Mouse (Mus musculus): ENCODE results near the gene Uvrag. TPM values are rescaled to one million over a fixed set of nuclear protein-coding genes. Genes with fewer than 3 reads are reported as not detected.
"Not testable (repeated sequence)": the region's sequence is repeated elsewhere in the genome, so short reads cannot be mapped to it uniquely, and the experiment has no call there.

Uvrag gene
- polyA plus RNA-seq, 1 experiment from 2014 or later: 15.0 TPM

DNA sequence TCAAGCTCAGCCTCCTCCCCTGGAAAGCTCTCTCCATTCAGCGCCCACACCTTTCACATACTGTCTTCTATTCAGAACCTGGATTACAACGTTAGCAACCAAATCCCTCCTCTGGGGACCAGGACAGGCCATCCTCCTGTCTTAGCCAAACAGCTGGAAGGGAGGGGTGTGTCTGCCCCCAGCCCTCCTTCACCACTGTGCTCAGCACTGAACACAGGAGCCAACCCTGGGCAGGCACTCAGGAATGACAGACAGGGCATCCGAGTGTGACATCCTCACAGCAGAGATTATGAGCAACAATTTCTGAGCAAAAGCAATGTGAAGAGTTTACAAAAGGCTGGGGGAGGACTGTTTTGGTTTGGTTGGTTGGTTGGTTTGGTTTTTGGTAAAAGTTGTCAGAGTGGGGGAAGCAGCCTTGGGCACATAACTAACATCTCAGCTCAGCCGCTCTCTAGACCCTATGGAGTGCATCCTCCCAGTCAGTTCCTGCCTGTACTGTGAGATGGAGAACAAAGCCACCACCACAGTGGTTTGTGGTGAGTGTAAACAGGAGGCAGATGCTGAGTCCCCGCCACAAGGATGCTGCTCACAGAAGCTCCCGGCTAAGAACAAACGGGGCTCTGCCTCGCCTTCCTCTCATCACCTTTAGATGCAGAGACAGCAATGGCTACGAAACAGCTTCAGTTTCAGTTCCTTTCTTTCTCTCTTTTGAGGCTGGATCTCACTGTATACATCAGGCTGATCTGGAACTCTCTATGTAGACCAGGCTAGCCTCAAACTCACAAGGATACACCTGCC lies 54.1 kb downstream of the Uvrag start:
- no peak overlapping the region for H3K4me2 ChIP-seq (replicated peaks)
- H3K36me3 ChIP-seq: 0 out of 2 replicates have a peak, but pooled peaks cover 4% of the 10 kb centered on the region
- WGBS: 88% methylated on average over 9 of the region's 9 CpGs
- ATAC-seq (ENCODE audit: low FRiP score, low read depth): no peak
- no peaks in the 10 kb centered on the region for H3K27me3 ChIP-seq (replicated peaks)
- no peaks in the 10 kb centered on the region for H3K9me3 ChIP-seq
- H3K4me3 ChIP-seq: no peak overlapping the region
- H3K9ac ChIP-seq: peak overlapping the region; percentile 13; the same call in 1 of the 2 replicates
- no peaks in the 10 kb centered on the region for H3K4me1 ChIP-seq
- no peak overlapping the region for H3K27ac ChIP-seq

DNA sequence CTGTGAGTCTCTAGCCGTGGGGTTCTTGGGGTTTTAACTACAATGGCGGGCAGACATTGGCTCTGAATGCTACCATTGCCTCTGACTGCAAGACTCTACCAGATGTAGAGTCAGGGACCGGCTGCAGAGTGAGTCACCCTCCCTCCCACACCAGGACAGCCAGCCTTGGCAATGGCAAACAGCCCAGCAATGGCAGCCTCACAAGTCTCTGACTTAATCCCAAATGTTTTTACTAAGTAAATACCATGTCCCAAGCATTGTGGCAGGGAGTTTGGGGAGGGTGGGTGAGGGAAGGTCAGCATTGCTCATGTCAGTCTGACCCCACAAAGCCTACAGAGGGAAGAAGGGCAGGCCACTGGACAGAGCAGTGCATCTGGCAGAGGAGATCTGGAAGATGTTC lies 55.7 kb downstream of the Uvrag start:
- no peaks in the 10 kb centered on the region for H3K27me3 ChIP-seq (replicated peaks)
- H3K9me3 ChIP-seq: no peaks in the 10 kb centered on the region
- H3K9ac ChIP-seq: no peak overlapping the region
- H3K4me3 ChIP-seq: no peak overlapping the region
- no peaks in the 10 kb centered on the region for H3K4me1 ChIP-seq
- ATAC-seq (ENCODE audit: low FRiP score, low read depth): no peak
- H3K27ac ChIP-seq: no peak overlapping the region
- H3K4me2 ChIP-seq (replicated peaks): no peak overlapping the region
- WGBS: 93% methylated on average over 3 of the region's 3 CpGs
- H3K36me3 ChIP-seq: 0 out of 2 replicates have a peak, but pooled peaks cover 4% of the 10 kb centered on the region

- Histone ChIP-seq H3K4me3 (no peak overlapping the region), H3K36me3 (no peaks in the 10 kb centered on the region), H3K9me3 (no peaks in the 10 kb centered on the region), H3K27me3 (replicated peaks) (no peaks in the 10 kb centered on the region), H3K9ac (no peak overlapping the region), H3K4me1 (no peaks in the 10 kb centered on the region), H3K4me2 (replicated peaks) (no peak overlapping the region), H3K27ac (no peak overlapping the region)
- ATAC-seq (ENCODE audit: low FRiP score, low read depth): no peak
- 40% methylated on average over 4 of the region's 4 CpGs for WGBS
These were observed 61.4 kb downstream of the Uvrag start for GRCm38 (mm10) chr7:99079522-99079921.

DNA sequence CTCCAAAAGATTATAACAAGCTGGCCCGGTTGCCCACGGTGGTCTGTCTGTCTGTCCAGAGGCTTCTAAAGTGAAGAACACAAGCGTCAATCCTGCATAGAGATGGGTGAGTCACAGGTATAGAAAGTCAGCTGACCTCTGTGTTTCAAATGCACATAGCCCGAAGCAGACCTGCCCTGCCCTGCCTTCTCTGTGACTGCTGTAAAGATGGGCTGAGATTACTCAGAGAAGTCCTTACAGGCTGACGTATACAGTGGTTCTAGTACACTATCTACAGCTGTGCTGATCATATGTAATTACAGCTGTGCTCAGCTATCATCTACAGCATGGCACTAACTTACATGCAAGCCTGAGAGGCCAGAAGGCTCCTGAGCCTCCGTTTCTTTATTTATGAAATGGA lies 62.1 kb downstream of the Uvrag start:
- ATAC-seq (ENCODE audit: low FRiP score, low read depth): no peak
- WGBS: 92% methylated on average over 6 of the region's 6 CpGs

DNA sequence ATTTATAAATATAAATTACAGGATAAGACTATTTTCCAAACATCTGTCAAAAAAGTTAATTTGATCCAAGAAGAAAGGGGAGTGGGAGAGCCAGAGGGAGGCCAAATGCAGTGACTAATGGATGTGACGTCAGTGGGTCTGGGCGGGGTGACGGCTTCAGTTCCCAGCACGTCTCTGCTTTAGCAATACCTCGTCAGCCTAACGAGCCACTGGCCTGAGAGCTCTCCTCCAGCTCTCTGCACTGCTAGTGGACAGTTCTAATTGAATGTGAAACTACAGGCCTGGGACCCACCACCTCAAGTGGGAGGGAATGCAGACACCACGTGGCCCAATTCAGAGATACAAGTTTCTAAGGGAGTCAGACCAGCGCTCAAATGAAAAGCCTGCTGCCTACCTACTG lies 63.7 kb downstream of the Uvrag start:
- no peak for ATAC-seq (ENCODE audit: low FRiP score, low read depth)
- 67% methylated on average over 8 of the region's 8 CpGs for WGBS

More for the DNA sequence above, 62.1 kb downstream of the Uvrag start:
- Histone ChIP-seq H3K4me1 (no peaks in the 10 kb centered on the region), H3K4me3 (no peak overlapping the region), H3K27me3 (replicated peaks) (no peaks in the 10 kb centered on the region), H3K36me3 (no peaks in the 10 kb centered on the region), H3K4me2 (replicated peaks) (no peak overlapping the region), H3K27ac (no peak overlapping the region), H3K9ac (no peak overlapping the region), H3K9me3 (no peaks in the 10 kb centered on the region)

GRCm38 (mm10) chr7:99075101-99075500 lies 65.8 kb downstream of the Uvrag start:
- Histone ChIP-seq H3K4me3 (no peak overlapping the region), H3K9ac (no peak overlapping the region), H3K4me1 (no peaks in the 10 kb centered on the region), H3K27me3 (replicated peaks) (no peaks in the 10 kb centered on the region), H3K4me2 (replicated peaks) (no peak overlapping the region), H3K27ac (no peak overlapping the region), H3K36me3 (no peaks in the 10 kb centered on the region), H3K9me3 (no peaks in the 10 kb centered on the region)
- WGBS: 88% methylated on average over 5 of the region's 5 CpGs
- no peak for ATAC-seq (ENCODE audit: low FRiP score, low read depth)

More for the DNA sequence above, 63.7 kb downstream of the Uvrag start:
- no peaks in the 10 kb centered on the region for H3K9me3 ChIP-seq
- no peak overlapping the region for H3K9ac ChIP-seq
- no peaks in the 10 kb centered on the region for H3K4me1 ChIP-seq
- no peak overlapping the region for H3K27ac ChIP-seq
- no peak overlapping the region for H3K4me2 ChIP-seq (replicated peaks)
- H3K27me3 ChIP-seq (replicated peaks): no peaks in the 10 kb centered on the region
- H3K4me3 ChIP-seq: no peak overlapping the region
- no peaks in the 10 kb centered on the region for H3K36me3 ChIP-seq

DNA sequence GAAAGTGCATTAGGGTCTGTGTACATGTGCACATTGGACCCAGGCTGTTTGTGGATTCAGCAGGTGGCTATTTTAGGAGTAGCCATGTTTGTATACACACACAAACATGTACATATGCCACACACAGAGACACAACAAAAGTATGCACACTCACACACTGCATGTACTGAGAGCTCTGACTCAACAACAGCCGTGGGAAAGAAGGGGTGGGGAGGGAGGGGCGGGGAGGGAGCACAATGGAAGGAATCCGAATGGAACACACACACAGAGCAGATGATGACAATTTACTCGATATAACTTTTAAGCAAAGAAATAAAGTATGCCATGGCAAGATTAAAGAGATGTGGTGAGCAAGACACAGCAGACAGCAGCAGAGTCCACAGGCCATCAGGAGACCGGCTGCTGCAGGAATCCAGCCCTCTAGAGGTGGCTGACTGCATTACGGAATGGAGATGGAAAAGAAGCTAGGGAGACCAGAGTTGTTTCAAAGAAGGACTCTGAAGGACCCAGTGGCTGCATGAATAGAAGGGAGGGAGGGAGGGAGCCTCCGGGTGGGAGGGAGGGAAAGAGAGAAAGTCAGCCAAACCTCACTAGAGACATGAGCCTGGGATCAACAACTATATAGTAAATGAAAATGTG lies 67.1 kb downstream of the Uvrag start:
- H3K36me3 ChIP-seq: no peaks in the 10 kb centered on the region
- H3K4me3 ChIP-seq: no peak overlapping the region
- H3K9ac ChIP-seq: no peak overlapping the region
- peak; percentile 65; the same call in 1 of the 2 replicates for ATAC-seq (ENCODE audit: low FRiP score, low read depth)
- no peak overlapping the region for H3K4me2 ChIP-seq (replicated peaks)
- 28% methylated on average over 7 of the region's 7 CpGs for WGBS
- no peaks in the 10 kb centered on the region for H3K4me1 ChIP-seq
- H3K9me3 ChIP-seq: no peaks in the 10 kb centered on the region
- H3K27me3 ChIP-seq (replicated peaks): no peaks in the 10 kb centered on the region
- H3K27ac ChIP-seq: no peak overlapping the region

GRCm38 (mm10) chr7:99067710-99068109 lies 73.2 kb downstream of the Uvrag start:
- Histone ChIP-seq H3K9ac (no peak overlapping the region), H3K4me2 (replicated peaks) (no peak overlapping the region), H3K4me1 (peaks cover 11% of the 10 kb centered on the region)

GRCm38 (mm10) chr7:99065920-99066319 lies 75.0 kb downstream of the Uvrag start:
- ATAC-seq (ENCODE audit: low FRiP score, low read depth): no peak
- no peaks in the 10 kb centered on the region for H3K36me3 ChIP-seq
- no peaks in the 10 kb centered on the region for H3K9me3 ChIP-seq
- no peak overlapping the region for H3K4me3 ChIP-seq
- H3K27ac ChIP-seq: no peak overlapping the region
- H3K27me3 ChIP-seq (replicated peaks): no peaks in the 10 kb centered on the region
- H3K4me2 ChIP-seq (replicated peaks): no peak overlapping the region
- WGBS: 11% methylated on average over 2 of the region's 2 CpGs
- H3K9ac ChIP-seq: no peak overlapping the region
- H3K4me1 ChIP-seq: peaks cover 11% of the 10 kb centered on the region

More at GRCm38 (mm10) chr7:99067710-99068109, 73.2 kb downstream of the Uvrag start:
- no peak overlapping the region for H3K4me3 ChIP-seq
- no peaks in the 10 kb centered on the region for H3K9me3 ChIP-seq
- 86% methylated on average over 7 of the region's 7 CpGs for WGBS
- H3K36me3 ChIP-seq: no peaks in the 10 kb centered on the region
- H3K27me3 ChIP-seq (replicated peaks): no peaks in the 10 kb centered on the region
- H3K27ac ChIP-seq: no peak overlapping the region
- ATAC-seq (ENCODE audit: low FRiP score, low read depth): no peak

GRCm38 (mm10) chr7:99065391-99065831 lies 75.5 kb downstream of the Uvrag start:
- peak overlapping the region; percentile 47 for H3K4me2 ChIP-seq (replicated peaks)
- no peaks in the 10 kb centered on the region for H3K27me3 ChIP-seq (replicated peaks)
- peak overlapping the region; percentile 6; the same call in 1 of the 2 replicates for H3K27ac ChIP-seq
- no peaks in the 10 kb centered on the region for H3K9me3 ChIP-seq
- H3K9ac ChIP-seq: no peak overlapping the region
- peaks cover 11% of the 10 kb centered on the region for H3K4me1 ChIP-seq
- no peak overlapping the region for H3K4me3 ChIP-seq
- peak; percentile 75 for ATAC-seq (ENCODE audit: low FRiP score, low read depth)
- 3% methylated on average over 11 of the region's 11 CpGs for WGBS
- no peaks in the 10 kb centered on the region for H3K36me3 ChIP-seq

GRCm38 (mm10) chr7:99064795-99065194 lies 76.1 kb downstream of the Uvrag start:
- Histone ChIP-seq H3K36me3 (no peaks in the 10 kb centered on the region), H3K4me1 (peaks cover 11% of the 10 kb centered on the region), H3K4me2 (replicated peaks) (no peak overlapping the region), H3K9ac (no peak overlapping the region), H3K4me3 (no peak overlapping the region), H3K27me3 (replicated peaks) (no peaks in the 10 kb centered on the region), H3K27ac (no peak overlapping the region), H3K9me3 (no peaks in the 10 kb centered on the region)
- ATAC-seq (ENCODE audit: low FRiP score, low read depth): no peak
- WGBS: 48% methylated on average over 3 of the region's 3 CpGs

- not testable (repeated sequence) for ATAC-seq (ENCODE audit: low FRiP score, low read depth); H3K9me3 ChIP-seq; H3K27me3 ChIP-seq (replicated peaks); H3K9ac ChIP-seq; H3K36me3 ChIP-seq; H3K4me3 ChIP-seq; H3K4me2 ChIP-seq (replicated peaks); H3K27ac ChIP-seq
- H3K4me1 ChIP-seq: peaks cover 11% of the 10 kb centered on the region
- WGBS: 78% methylated on average over 3 of the region's 3 CpGs
These were observed 78.7 kb downstream of the Uvrag start for GRCm38 (mm10) chr7:99062263-99062662.

Data from neural tube, embryonic 12.5 days (tissue).